Mouse (Mus musculus): Measurements from ENCODE around the gene Uhmk1. TPM values are rescaled to one million over a fixed set of nuclear protein-coding genes. Genes with fewer than 3 reads are reported as not detected.

The Uhmk1 gene
- 21.1 TPM in 2 replicates for polyA plus RNA-seq (2012; rRNA removed)

GRCm38 (mm10) chr1:170214757-170215522 lies at the start of gene Uhmk1:
Uhmk1 (minus strand) TSS chr1:170215397.

DNA sequence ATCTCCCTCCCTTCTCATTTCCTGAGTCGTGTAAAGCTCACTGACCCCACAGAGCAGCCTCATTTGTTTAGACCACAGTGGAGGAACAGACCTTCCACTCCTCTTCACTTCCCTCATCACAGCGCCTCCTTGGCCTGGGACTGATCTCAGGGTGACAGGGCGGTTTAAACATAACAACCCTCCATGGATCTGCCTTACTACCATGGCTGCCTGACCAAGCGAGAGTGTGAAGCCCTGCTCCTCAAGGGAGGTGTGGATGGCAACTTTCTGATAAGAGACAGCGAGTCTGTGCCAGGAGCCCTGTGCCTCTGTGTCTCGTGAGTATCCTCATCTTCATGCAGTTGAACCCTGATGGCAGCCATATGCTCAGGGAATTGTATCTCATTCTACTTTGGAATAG lies 17.5 kb upstream of the Uhmk1 start, which contains the start of gene Sh2d1b2:
Gene Sh2d1b2 (plus strand): TSS at position 62 of the 400 bp plus-strand sequence.

DNA sequence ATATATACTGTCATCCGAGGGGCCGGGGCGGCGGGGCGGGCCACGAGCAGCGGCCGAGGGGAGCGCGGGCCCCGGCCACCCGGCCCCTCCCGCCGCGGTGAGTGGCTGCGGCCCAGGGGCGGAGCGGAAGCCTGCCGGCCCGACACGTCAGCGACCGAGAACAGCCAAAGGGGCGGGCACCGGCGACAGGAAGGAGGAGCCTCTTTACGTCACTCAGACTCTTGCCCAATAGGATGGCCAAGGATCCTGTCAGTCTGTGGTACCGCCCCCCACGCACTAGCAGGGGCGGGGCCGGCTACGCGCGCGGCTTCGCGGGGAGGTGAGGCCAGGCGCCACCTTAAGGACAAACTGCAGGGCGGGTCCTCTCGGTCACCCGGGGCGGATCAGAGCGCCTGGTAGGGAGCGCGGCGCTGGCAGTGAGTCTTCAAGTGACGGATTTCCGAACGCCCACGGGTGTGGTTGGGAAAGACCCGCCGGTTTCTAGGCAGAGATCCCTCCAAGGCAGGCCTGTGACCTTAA lies 40.3 kb downstream of the Uhmk1 start, which contains the start of gene Uap1:
Gene Uap1 (minus strand): TSS at position 144 of the 519 bp plus-strand sequence.

Other genes starting within 250 kb of the Uhmk1 start
- gene Hsd17b7, start 246.2 kb downstream of the Uhmk1 start, polyA plus RNA-seq (2012; rRNA removed): 12.4 and 12.9 TPM in 2 replicates
- 7.5 and 18.0 TPM in 2 replicates for gene Ddr2, start 104.6 kb downstream of the Uhmk1 start, polyA plus RNA-seq (2012; rRNA removed)
- 33.5 and 37.4 TPM in 2 replicates for gene Uap1, start 40.4 kb downstream of the Uhmk1 start, polyA plus RNA-seq (2012; rRNA removed)
- gene Sh2d1b2, start 17.4 kb upstream of the Uhmk1 start, polyA plus RNA-seq (2012; rRNA removed): not detected in 2 replicates
- gene Sh2d1b1, start 61.9 kb upstream of the Uhmk1 start, polyA plus RNA-seq (2012; rRNA removed): 0.06 and 0.10 TPM in 2 replicates
- gene Gm7694, start 90.9 kb upstream of the Uhmk1 start, polyA plus RNA-seq (2012; rRNA removed): 6.7 and 8.1 TPM in 2 replicates
- gene Spata46, start 93.4 kb upstream of the Uhmk1 start, polyA plus RNA-seq (2012; rRNA removed): not detected in 2 replicates

Measured in central nervous system, embryonic 14 days (tissue).